Mouse (Mus musculus): ENCODE data around the gene P2rx5.
A peak's percentile ranks its signal among the peaks of the same experiment; 100 is the strongest.

P2rx5 gene

GRCm38 (mm10) chr11:73159957-73160810 lies at the start of gene P2rx5:
P2rx5 (plus strand) TSS chr11:73160421.
- no peak for DNase-seq (ENCODE audit: low spot score)

DNA sequence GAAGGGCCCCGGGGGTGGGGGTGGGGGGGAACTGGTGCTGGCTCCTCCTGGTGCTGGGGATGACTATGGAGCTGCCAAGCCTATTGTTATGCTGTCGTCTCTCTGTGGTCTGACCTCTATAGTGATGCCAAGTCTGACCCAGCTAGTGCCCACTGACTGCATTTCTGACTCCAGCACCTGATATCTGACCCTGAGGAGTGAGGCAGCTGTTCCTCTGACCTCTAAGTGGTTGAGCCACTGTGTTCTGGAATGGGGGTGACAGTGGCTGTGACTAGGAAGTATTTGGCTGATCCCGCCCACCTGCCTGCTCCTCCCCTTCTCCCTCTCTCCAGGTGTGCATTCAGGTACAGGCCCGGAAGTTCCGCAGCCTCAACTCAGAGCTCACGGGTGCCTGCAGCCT lies 48.8 kb upstream of the P2rx5 start:
- DNase-seq (ENCODE audit: low spot score) = no peak

GRCm38 (mm10) chr11:73126495-73126894 lies 33.7 kb upstream of the P2rx5 start:
- no peak for DNase-seq (ENCODE audit: low spot score)

DNA sequence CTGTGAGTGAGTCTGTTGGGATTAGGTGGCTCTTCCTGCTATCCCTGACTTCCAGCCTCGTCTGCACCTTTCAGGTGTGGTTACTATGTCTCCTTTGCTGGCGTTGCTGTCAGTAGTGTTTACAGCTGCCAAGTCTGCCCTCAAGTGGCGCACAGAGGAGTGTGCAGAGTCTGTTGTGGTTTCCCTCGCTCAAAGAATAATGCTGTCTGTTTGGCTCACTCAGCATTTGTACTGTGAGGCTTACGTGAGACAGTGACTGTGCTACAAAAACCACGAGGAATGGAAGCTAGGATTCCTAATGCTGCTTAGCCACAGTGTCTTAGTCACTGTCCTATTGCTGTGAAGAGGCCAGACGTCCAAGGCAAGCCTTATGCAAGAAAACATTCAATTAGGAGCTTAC lies 29.2 kb upstream of the P2rx5 start:
- DNase-seq (ENCODE audit: low spot score) = no peak

DNA sequence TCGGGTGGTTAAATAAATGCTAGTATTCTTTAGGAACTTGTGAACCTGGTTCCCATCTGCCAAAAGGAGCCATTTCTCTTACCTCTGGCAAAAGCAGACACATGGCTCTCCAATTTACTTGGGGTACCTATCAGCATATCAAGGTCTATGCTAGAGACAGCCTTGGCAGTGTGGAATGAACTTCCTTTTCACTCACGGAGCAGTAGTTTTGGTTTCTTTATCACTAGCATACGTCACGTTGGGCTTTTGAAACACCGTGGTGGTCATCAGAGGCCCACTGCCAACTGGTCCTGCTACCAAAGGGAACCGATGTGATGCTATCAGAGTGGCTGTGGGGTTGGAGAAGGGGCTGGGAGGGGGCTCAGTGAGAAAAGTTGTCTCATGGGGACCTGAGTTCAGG lies 27.2 kb upstream of the P2rx5 start:
- DNase-seq (ENCODE audit: low spot score) = no peak

DNA sequence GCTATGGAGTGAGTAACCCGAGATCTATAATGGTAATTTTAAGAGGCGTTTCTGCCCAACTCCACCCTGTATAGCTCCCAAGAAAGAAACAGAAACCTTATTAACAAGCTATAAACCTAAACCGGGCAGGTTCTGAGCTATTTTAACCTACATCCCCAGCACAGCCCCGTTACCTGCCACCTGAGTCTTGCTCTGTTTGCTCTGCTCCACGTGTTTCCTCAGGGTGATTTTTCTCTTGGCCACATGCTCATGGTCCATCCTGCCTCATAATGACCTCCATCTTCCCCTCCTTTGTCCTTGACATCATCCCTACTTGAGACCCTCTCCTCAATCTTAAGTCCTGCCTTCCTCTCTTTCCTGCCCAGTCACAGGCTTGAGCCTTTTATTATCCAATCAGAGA lies 26.0 kb upstream of the P2rx5 start:
- no peak for DNase-seq (ENCODE audit: low spot score)

DNA sequence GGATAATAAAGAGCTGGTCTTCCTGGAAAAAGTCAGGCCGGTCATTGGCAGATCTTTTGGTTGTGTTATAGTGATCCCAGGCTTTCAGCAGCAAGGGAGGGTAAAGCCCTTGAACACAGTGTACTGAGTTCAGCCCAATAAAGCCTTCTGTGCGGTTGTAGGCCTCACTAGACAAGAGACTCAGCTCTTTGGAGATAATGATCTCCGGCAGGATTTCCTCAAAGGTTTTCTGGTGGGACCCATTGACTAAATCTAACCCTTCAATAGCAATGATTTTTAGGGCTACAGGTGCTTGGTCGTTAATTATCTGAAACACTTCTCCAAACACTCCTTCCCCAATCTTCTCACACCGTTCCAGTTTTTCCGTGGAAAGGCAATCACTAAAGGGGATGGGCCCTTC lies 23.6 kb upstream of the P2rx5 start:
- no peak for DNase-seq (ENCODE audit: low spot score)

- no peak for DNase-seq (ENCODE audit: low spot score)
Observed at GRCm38 (mm10) chr11:73137116-73137515, 23.1 kb upstream of the P2rx5 start.

- DNase-seq (ENCODE audit: low spot score) = peak; percentile 61
Observed at GRCm38 (mm10) chr11:73137591-73138501, 22.4 kb upstream of the P2rx5 start, which contains the start of gene Haspin. Haspin (minus strand) TSS chr11:73138294.

- no peak for DNase-seq (ENCODE audit: low spot score)
Observed at GRCm38 (mm10) chr11:73144261-73144681, 15.9 kb upstream of the P2rx5 start.

- DNase-seq (ENCODE audit: low spot score) = no peak
Observed at GRCm38 (mm10) chr11:73146026-73146974, 13.9 kb upstream of the P2rx5 start.

DNA sequence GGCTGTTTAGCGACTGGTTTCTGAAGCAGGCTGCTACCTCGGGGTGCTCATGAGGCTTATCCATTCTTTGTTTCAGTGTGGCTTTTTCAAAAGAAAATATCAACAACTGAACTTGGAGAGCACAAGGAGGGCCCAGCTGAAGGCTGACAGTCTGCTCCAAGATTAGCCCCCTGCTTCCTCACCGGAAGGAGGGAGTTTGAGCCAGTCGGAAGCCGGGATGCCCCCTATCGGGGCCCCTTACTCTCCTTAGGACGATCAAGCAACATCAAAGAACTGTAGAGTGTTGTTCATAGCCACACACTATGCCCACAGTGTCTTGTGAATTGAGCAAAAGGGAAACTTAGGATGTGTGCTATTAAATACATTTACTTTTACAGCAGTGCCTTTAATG lies 13.3 kb upstream of the P2rx5 start:
- no peak for DNase-seq (ENCODE audit: low spot score)

DNA sequence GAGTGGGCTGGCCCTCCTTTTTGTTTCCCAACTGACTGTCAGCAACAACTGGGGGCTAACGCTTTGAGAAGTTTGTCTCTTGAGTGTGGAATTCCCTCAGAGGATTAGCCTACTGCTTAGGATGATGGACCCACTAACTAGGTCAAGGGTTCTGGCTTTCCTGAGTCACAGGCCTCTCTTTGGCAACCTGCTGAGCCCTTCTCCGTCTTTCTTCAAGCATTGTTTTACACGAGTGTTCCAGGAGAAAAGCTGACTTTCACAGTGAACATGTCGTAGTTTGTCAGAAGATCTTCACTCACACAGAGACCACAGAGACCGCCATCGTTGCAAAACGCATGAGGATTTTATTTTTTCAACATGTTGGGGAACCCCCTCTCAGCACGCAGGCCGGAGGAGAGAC lies 12.0 kb upstream of the P2rx5 start:
- DNase-seq (ENCODE audit: low spot score) = no peak

GRCm38 (mm10) chr11:73155071-73155470 lies 5.2 kb upstream of the P2rx5 start:
- no peak for DNase-seq (ENCODE audit: low spot score)

DNA sequence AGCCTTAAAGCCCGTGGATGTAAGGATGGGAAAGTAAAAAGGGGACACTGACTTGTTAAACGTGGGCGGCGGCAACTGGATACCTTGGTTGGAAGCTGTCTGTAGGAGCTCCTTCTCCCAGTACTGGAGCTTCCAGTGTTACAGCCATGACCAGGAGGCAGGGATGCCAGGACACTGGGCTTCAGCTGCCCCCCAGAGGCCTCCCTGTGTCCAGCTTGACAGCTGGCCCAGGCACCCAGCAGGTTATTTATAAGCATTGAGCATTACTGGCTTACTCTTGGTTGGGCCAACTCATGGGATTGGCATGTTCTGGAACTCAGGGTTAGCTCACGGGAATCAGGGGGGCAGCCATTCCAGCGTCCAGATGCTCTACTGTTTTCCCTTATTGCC lies 585 bp downstream of the P2rx5 start:
- DNase-seq (ENCODE audit: low spot score) = no peak

- DNase-seq (ENCODE audit: low spot score) = no peak
Observed at GRCm38 (mm10) chr11:73161616-73162015, 1.4 kb downstream of the P2rx5 start.

- no peak for DNase-seq (ENCODE audit: low spot score)
Observed at GRCm38 (mm10) chr11:73162284-73162683, 2.1 kb downstream of the P2rx5 start.

- no peak for DNase-seq (ENCODE audit: low spot score)
Observed at GRCm38 (mm10) chr11:73168071-73168470, 7.8 kb downstream of the P2rx5 start.

GRCm38 (mm10) chr11:73168576-73168975 lies 8.4 kb downstream of the P2rx5 start:
- DNase-seq (ENCODE audit: low spot score) = no peak

- DNase-seq (ENCODE audit: low spot score) = peak; percentile 38
Observed at GRCm38 (mm10) chr11:73169231-73169630, 9.0 kb downstream of the P2rx5 start.

DNA sequence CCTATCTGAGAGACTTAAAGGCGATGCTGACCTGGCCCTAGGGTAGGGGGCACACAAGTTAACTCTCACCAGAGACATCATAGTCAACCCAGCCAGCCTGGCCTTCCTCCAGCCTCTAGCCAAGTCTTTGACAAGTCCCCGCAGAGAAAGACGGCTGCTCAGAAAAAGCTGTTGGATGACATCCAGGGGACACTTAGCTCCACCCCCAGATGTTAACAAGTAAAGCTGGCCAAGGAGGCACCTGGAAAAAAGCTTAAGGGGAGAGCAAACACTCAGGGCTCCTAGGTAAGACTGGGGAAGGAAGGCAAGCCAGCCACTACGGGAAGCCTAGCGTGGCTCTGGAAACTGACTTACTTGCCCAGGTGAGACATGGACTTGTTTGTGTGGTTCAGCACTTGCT lies 12.0 kb downstream of the P2rx5 start:
- no peak for DNase-seq (ENCODE audit: low spot score)

DNA sequence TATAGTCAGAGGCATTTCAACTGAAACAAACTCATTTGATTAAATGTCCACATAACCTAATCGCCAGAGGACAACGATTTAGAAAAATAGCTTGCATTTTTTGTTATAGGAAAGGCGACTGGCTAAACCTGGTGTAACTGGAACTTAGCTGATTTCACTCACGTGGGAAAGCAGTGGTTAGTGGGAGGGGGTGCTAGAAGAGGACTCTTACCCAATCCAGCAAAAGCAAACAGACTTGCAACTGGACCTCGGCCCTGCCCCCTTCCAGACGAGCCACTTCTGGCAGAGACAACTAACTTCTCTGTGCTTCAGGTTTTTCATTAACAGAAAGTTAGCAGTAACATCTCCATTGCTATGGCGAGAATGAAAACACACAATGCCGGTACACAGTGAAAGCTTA lies 15.4 kb downstream of the P2rx5 start:
- no peak for DNase-seq (ENCODE audit: low spot score)
